Mouse (Mus musculus): ENCODE data around the gene Paqr4.
"Not testable (repeated sequence)": the region's sequence is repeated elsewhere in the genome, so short reads cannot be mapped to it uniquely, and the experiment has no call there.

Gene Paqr4

DNA sequence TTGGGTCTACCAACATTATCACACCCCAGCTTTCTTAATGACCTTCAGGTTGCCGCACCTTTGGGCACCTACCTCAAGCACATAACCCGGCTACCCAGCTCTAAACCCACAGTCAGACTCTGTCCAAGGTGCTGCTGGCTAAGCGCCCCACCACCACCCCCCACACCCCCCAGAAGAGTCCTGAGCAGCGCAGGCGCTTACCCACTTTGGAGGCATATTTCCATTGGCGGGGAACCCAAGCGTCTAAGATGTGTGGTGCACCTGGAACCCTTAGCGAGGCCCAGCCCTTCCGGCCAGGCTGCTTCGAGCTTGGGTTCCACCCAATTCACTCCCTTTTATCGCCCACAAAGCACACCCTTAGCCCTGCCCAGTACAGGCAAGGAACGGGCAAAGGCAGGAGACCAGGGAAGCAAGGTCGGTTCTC is at the start of gene Paqr4:
Paqr4 (minus strand) TSS at position 270 of the 424 bp plus-strand sequence.
- no peak for DNase-seq

DNA sequence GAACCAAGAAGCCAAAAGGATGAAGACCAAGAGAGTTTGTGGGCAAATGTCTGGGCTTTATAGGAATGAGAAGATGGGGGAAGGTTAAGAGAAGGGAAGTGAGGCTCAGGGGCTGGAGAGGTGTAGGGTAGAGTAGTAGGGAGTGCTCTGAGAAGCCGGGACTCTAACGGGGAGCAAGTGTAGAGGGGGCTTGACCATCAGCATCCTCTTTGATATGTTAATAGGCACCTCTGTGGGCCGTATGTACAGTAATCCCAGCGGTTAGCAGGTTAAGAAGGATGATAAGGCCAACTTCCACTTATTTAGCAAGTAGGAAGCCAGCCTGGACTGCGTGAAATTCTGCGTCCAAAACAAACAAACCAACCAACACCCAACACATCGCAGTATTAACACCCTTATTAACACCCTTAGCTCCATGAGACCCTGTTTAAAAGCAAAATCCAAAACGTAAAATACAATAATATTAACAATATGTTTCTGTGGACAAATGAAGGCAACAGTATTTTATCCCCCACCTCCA is 49.1 kb upstream of the Paqr4 start:
- no peak for DNase-seq

DNA sequence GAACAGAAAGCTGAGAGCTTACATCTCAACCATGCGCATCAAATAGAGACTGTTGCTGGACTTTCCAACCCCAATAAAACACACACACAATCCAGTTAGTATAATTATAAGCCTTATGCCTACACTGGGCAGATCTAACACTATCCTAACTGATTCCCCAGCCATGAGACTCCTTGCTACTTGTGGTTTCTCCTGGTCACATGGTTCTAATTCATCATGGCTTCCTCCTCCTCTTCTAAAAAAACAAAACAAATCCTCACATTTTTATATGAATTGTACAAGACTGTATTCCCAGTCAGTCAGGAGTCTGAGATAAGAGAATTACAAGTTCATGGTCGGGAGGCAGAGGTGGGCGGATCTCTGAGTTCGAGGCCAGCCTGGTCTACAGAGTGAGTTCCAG is 48.3 kb upstream of the Paqr4 start:
- DNase-seq, result no peak

DNA sequence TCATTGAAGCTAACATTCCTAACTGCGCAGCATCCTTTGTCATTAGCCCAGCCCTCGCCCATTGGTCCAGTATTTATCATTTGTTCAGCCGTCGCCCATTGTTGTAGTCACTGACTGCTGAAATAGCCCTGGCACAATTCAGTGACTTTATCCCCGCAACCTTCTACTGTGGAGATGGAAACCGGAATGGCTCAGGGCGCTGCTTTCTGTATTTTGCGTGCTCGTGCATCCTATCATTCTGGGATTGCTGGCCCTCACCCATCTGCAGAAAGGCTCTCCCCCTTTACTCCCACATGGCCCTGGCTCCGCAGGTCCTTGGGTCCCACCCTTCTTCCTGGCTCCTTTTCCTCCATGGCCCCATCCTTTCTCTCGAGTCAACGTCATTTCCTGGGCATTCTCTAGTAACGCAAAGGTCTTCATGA is 45.9 kb upstream of the Paqr4 start:
- DNase-seq, result peak; percentile 28

DNA sequence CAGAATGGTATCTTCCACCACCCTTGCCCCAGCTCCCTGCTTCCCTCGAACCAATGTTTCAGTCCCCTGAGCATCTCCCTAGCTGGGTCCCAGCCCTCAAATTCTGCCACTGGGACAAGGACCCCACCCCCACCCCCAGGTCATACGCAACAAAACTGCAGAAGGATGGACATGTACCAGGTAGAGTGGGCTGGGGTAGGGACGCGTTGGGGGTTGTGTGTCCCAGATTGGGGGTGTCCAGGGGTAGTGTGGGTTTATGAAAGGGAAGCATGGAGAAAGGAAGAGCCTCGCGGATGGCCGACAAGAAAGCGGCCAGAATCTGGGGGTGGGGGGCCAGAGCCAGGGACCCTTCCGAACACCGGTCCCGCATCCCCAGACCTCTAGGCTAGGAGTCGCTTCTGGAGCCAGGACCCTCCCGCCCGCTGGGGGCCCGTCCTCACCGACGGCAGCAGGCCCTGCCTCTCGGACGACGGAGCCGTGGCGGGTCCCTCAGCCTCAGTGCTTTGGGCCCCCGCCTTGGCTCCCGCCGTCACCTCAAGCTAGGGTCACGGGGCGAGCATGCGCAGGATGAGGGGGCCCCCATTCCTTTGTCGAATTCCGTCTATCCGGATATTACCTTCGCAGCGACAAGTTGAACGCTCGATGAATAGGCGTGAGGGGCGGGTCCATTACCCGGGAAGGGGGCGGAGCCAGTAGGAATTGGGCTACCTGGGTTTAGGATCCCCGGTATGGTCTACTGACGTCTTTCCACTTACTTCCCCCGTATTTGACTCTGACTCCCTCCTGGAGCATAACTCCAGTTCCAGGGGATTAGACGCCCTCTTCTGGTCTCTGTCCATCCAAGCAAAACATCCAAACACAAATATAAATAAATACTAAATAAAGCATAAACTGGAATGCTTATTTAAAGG is 45.1 kb upstream of the Paqr4 start, which contains the start of gene Flywch2:
Flywch2 (minus strand) TSS at position 521 of the 911 bp plus-strand sequence.
- DNase-seq, result peak; percentile 93

DNA sequence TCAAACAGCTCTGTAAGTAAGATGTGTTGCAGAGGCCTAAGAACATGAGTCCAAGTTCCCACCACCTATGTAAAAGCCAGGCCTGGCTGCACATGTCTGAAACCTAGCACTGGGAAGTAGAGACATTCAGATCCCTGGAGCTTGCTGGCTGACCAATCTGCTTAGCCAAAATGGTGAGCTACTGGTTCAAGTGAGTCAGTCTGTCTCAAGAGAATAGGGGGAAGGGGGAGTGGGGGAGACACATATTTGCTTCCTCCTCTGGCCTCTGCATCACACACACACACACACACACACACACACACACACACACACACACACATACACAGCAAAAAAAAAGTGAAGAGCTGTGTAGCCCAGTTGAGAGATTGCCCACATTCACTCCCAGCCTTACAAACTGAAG is 42.7 kb upstream of the Paqr4 start:
- no peak for DNase-seq

DNA sequence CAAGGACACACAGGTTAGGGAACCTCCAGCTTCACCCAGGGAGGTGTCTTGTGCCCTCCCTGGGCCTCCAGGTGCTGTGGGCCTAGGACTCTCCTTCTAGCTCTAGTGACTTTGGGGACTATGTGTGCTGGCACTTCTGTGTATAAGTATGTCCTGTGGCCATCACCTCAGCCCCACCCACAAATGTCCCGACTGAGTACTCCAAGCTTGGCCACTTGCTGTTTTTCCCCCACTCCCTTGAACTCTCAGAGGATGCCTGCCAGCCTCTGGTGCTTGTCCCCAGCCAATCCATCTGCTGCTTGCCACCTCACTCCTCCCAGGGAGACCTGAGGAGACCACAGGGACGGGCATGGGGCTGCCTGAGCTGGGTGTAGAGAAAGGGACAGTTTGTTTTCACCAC is 37.8 kb upstream of the Paqr4 start:
- no peak for DNase-seq

DNA sequence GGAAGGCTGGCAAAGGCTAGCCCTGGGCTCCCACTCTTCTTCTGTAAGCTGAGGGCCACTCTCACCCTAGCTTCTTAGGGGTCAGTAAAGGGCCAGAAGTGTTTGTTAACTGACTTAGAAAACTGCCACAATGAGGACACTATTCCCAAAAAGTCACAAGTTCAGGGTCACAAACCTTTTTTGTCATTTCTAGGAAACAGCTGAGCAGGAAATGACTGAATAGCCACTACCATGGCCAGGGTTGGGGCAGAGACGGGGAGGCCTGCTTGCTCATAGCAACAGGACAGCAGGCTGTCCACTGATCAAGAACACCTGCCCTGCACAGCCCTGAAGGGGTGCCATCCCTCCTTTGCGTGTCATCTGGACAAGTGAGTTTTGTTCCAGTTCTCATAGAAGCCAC is 36.5 kb upstream of the Paqr4 start:
- DNase-seq, result no peak

DNA sequence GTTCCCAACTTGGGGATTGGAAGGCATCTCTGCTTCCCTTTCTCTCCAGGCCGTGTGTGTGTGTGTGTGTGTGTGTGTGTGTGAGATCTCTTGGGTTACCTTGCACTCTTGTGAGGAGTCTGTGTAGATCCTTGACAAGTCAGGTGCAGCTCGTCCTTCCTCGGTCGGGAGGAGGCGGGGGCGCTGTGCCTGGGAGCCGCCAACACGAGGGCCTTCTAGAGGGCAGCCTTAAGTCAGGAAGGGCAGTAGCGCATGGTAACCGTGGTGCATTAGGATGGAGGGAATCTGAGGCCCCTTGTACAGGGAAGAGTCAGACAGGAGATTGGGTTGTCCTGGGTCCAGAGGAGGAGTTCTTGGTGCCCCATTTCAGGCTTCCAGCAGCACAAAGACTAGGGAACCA is 35.5 kb upstream of the Paqr4 start:
- DNase-seq, result no peak

DNA sequence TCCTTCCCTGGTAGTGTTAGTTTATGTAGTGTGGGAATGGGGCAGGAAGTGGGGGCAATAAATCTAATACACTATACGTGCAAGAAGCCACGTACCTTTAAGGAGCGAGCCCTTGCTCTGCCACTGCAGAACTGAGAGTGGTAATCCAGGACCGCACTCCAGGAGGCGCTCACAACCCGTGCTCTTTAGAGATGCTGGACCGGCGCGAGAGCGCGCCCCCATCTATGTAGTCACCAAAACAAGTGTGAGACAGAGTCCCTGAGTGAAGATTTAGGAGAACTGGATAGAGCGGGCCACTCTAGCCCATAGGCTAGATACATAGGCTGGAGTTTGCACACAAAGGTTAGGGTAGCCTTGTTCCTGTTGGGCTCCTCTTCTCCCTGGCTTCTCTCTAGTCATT is 33.4 kb upstream of the Paqr4 start:
- peak; percentile 80 for DNase-seq

DNA sequence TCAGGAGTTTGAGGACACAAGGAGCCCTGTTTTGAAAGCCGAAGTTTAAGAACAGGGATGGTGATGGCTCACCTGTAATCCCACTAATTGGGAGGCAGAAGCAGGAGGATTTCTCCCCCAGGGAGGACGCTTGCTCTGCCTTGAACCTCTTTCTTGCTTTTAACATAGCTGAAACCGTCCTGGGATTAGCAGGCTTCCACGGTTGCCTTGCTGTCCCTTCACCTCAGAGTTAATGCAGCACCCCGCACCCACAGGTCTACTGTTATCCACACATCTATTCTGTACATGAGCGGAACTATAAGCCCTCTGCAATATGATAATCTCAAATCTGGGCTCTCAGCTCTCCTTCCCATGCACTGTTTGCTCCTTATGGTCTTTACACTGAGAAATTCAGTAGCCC is 33.0 kb upstream of the Paqr4 start:
- no peak for DNase-seq

DNA sequence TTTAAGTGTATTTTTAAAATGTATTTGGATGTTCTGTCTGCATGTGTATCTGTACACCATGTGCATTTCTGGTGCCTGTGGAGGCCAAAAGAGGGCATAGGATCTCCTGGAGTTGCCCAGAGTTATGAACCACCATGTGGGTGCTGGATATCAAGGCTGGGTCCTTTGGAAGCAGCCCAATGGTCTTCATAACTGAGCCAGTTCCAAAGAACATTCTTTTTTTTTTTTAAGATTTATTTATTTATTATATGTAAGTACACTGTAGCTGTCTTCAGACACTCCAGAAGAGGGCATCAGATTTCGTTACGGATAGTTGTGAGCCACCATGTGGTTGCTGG is 31.5 kb upstream of the Paqr4 start:
- DNase-seq, result not testable (repeated sequence)

DNA sequence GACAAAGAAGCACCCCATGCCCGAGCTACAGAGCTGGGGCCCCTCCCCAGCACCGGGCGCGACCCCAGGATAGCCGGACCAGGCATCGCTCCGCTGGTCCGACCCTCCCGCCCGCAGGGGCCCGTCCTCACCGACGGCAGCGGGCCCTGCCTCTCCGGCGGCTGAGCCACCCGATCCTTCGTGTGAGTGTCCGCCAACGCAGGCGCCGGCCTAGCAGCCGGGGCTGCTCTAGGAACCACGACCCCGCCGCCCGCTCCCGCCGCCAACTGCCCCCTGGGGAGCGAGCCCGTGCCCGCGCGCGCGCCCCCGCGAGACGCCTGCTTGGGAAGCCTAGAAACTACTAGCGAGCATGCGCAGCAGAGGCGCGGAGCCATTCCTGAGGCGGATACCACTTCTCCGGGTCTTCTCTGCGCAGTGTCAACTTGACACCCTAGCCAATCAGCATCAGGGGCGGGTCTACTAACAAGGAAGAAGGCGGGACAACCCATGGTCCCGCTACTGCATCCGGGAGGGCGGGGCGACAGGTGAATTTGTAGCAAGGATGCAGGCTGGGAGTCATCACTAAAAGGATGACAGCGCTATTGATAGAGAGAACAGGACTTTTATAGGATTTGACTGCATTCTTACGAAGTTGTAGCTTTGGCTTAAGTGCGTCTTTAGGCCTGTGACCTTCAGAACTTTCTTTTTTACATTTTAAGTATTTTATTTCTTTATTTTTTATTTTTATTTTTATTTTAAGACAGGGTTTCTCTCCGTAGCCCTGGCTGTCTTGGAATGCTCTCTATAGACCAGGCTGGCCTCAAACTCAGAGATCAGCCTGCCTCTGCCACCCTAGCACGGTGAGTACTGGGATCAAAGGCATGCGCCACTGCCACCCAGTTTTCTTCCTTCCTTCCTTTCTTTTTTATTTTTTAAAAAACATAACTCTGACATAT is 30.9 kb upstream of the Paqr4 start, which contains the start of gene Flywch1:
Flywch1 (minus strand) TSS at position 319 of the 935 bp plus-strand sequence.
- DNase-seq, result peak; percentile 99

DNA sequence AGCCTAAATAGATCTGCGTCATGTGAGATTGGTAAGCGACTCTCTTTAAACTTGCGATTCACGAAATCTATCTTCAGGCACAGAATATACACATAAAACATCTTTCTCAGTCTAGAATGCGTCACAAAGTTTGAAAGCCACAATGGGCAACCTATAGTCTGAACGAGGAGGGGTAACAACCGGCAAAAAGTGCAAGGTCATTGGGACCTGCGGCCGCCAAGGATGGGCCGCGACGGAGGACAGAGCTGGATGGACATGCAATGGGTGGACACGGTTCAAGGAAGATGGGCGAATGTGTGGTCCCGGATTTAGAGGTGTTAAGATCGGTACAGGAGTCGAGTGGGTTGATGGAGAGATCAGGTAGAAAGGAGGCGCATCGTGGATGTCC is 30.2 kb upstream of the Paqr4 start:
- DNase-seq, result no peak

DNA sequence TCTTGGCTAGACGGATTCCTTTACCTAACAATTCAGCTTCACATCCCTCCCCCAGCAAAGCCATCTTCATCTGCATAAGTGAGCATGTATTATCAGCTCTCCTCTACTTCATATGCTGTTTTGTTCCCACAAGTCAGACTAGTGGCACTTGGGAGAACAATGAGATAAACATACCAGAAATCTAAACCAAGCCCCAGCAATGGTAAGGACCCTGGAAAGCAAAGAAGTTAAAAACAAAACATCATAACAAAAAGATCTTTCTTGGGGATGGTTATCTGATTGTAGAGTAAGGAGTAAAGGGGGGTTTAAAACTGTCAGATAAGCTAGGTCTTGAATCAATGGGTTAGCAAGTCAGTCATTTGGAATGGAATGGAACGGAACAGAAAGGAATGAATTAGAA is 29.8 kb upstream of the Paqr4 start:
- DNase-seq, result no peak

DNA sequence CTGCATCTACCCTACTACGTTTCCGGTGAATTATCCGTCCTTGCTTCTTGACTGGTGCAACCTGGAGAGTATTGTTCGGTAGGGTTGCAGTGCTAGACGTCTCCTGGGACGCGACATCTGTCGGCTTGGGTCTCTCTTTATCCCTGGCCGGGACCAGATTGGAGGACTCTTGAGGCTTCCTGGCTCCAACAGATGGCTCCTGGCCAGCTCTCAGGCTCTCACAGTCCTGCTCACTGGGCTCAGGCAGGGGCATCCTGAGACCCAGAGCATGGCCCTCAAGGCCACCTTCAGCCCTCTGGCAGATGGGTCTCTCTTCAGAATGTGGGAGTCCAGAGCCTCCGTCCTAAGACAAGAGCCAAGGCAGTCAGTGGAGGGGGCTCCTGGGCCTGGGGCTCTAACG is 22.3 kb upstream of the Paqr4 start:
- no peak for DNase-seq

DNA sequence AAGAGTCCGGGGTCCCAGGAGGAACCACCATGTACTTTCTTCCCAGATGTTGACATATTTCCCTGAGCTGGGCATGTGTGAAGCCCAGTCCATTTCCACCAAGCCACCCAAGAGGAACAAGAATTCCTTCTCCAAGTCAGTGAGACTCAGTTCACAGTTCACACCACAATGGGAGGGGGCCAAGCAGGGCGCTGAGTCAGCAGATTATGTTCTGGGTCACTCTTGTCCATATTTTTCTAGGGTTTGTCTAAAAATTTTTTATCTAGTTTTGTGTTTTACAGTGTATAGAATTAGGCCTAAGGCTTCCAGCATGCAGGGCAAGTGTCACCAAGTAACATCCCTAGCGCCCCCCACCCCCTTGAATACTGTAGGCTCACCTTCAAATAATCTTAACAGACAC is 20.5 kb upstream of the Paqr4 start:
- DNase-seq, result no peak

DNA sequence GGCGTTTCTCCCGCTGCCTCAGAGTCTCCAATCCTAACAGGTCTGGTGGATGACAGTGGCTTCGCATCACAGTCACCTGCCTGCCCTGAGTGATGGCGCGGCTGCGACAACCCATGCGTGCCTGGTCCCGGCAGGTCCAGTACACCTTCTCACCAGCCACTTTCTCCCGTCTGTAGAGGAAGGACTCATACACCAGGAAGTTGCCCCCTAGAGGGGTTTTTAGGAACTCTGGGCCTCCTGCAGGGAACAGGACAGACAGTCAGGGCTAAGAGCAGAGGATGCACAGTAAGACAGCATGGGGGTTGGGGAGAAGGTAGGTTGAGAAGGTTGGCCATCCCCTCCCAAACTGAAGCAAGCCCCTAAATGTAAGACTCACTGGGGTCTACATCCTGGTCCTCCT is 19.6 kb upstream of the Paqr4 start:
- no peak for DNase-seq

DNA sequence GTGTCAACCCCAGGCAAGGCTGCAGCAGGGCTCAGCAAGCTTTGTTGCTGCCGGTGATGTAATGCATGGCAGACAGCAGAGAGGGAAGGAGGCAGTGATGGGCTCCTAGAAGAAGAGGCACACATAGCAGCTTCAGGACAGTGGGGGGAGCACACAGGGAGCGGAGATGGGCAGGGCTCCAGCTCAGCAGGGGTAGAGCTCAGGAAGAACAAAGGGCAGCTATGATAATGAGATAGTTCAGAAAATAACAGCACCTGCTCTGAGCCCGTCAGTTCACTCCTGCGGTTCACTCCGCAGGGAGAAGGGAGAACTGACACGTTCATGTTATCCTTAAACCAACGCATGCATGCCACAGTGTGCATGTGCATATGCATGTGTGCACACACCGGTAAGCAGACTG is 18.1 kb upstream of the Paqr4 start:
- no peak for DNase-seq

DNA sequence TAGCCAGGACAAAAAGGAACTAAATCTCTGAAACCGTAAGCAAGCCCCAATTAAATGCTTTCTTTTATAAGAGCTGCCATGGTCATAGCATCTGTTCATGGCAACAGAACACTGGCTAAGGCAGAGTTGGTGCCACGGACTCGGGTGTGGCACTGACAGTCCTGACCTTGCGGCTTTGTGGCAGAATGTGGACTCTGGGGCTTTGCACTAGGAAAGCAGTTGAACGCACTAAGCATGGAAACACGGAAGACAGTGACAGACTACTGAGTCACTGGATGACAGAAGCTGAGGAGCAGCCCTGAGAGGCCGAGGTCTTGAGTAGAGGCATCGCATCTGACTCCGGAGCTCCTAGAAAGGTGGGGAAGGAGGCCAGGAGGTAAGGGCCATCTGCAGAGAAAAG is 16.9 kb upstream of the Paqr4 start:
- DNase-seq, result no peak

DNA sequence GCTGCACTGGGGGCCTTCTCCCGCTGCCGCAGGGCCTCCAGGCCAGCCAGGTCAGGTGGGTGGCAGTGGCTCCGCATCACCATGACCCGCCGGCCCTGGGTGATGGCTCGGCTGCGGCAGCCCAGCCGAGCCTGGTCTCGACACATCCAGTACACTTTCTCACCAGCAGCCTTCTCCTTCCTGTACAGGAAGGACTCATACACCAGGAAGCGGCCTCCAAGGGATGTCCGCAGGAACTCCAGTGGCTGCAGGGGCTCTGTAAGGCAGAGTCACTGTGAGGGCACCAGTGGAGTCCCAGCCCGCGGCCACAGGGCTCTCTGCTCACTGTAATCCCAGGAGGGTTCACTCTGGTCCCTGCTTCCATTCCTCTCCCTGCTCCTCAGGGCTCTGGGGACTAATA is 15.0 kb upstream of the Paqr4 start:
- no peak for DNase-seq

DNA sequence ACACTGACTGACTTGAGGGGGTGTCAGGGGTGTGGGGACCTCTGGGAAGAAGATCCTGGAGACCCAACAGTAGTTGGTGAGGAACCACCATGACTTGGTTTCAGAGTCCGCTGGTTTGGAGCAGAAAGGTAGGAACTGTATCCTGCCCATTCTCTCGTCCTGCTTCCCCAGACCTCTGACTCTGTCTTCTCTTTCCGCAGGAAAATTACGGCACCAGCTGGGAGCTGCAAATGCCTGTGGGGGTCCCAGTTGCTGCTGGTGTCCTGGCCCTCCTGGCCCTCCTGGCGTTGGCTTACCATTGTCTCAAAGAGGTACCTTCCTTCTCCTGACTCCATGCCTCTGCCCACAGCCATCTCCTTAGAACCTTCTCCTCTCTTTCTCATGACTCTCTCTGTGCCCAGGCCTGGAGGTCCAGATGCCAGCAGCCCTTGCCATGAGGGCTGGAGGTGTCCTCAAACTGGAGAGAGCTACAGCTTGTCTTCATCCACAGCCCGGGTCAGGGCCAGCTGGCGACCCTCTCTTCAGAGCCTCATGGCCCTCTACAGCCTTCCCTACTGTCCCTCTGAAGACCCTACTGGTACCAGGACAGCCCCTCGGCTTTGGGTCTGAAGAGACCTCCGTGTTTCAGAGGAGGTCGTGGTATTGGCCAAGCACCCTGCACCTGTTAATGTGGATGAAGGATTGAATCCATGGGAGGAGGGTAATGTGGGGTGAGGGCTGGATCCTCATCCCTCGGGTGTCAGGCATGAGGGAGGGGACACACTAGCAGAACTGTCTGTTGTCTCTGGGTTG is 8.9 kb upstream of the Paqr4 start:
- DNase-seq, result no peak

Measured in layer of hippocampus, adult 9-11 months (tissue).